Mouse (Mus musculus) limb, embryonic 13.5 days (tissue): ENCODE measurements around the gene Adrm1. TPM values are rescaled to one million over a fixed set of nuclear protein-coding genes. Genes with fewer than 3 reads are reported as not detected.
A peak's percentile ranks its signal among the peaks of the same experiment; 100 is the strongest.
"Not testable (repeated sequence)": the region's sequence is repeated elsewhere in the genome, so short reads cannot be mapped to it uniquely, and the experiment has no call there.

ENCODE experiments used
- ATAC-seq: fragments of 200-750 bp; cut with Nextera tagmentation; 2 replicates; pipeline ENCODE4 v1.8.0; 2017; ENCODE audit warnings: low read depth, moderate number of reproducible peaks, moderate TSS enrichment; ENCODE audit not compliant: low FRiP score
- H3K27ac ChIP-seq: fragments of 300-500 bp; sonication (generic); 2 replicates; pipeline ENCODE4 v1.5.1; 2015; ENCODE audit warnings: inconsistent platforms, mild to moderate bottlenecking, moderate library complexity
- H3K27me3 ChIP-seq: fragments of 300-500 bp; sonication (generic); 2 replicates; pipeline ENCODE4 v1.6.1; 2015; ENCODE audit warnings: mild to moderate bottlenecking, inconsistent platforms
- H3K36me3 ChIP-seq: fragments of 300-500 bp; sonication (generic); 2 replicates; pipeline ENCODE4 v1.6.1; 2015; ENCODE audit warnings: inconsistent platforms, mild to moderate bottlenecking, moderate library complexity
- H3K4me1 ChIP-seq: fragments of 300-500 bp; sonication (generic); 2 replicates; pipeline ENCODE4 v1.6.1; 2015; ENCODE audit warnings: inconsistent platforms
- H3K4me2 ChIP-seq: fragments of 300-500 bp; sonication (generic); replicated peaks from 2 replicates; pipeline ENCODE4 v1.6.1; 2015; ENCODE audit warnings: inconsistent platforms, mild to moderate bottlenecking, moderate library complexity
- H3K4me3 ChIP-seq: fragments of 300-500 bp; sonication (generic); 2 replicates; pipeline ENCODE4 v1.5.1; 2015; ENCODE audit warnings: moderate library complexity, mild to moderate bottlenecking, inconsistent platforms
- H3K9ac ChIP-seq: fragments of 300-500 bp; sonication (generic); 2 replicates; pipeline ENCODE4 v1.6.1; 2015; ENCODE audit warnings: mild to moderate bottlenecking, inconsistent platforms
- H3K9me3 ChIP-seq: fragments of 300-500 bp; sonication (generic); 2 replicates; pipeline ENCODE4 v1.6.1; 2016; ENCODE audit warnings: inconsistent platforms
- WGBS: fragments of 180-500 bp; shearing (Covaris S2); methylation state at CpG from one replicate; pipeline ENCODE4 v1.1.7; 2015; 5-methylcytosine and 5-hydroxymethylcytosine counted together
- polyA plus RNA-seq: library from polyadenylated mRNA; unstranded; fragments of >200 nt; fragmentation: Nextera tagmentation; extraction: Ambion mirVana; gene quantifications from 2 replicates; pipeline ENCODE4 v1.2.1, GENCODE M21; 2015

Adrm1 gene
- polyA plus RNA-seq, 1 experiment from 2014 or later = 196 TPM

GRCm38 (mm10) chr2:180166869-180167268, 4.4 kb upstream of the Adrm1 start:
- Histone ChIP-seq H3K9me3 (no peaks in the 10 kb centered on the region), H3K4me3 (no peak overlapping the region), H3K4me1 (0 out of 2 replicates have a peak, but pooled peaks cover 4% of the 10 kb centered on the region), H3K36me3 (peaks cover 23% of the 10 kb centered on the region), H3K27ac (no peak overlapping the region), H3K4me2 (no peak overlapping the region), H3K27me3 (no peaks in the 10 kb centered on the region), H3K9ac (no peak overlapping the region)
- 80% methylated on average over 2 of the region's 2 CpGs for WGBS
- no peak for ATAC-seq

GRCm38 (mm10) chr2:180170151-180170805, 1.0 kb upstream of the Adrm1 start:
- peak overlapping the region; percentile 71 for H3K4me2 ChIP-seq
- H3K27ac ChIP-seq = no peak overlapping the region
- H3K9ac ChIP-seq = peak overlapping the region; percentile 62; the same call in 1 of the 2 replicates
- H3K9me3 ChIP-seq = no peaks in the 10 kb centered on the region
- H3K4me1 ChIP-seq = peaks cover 20% of the 10 kb centered on the region
- no peaks in the 10 kb centered on the region for H3K27me3 ChIP-seq
- no peak for ATAC-seq
- H3K4me3 ChIP-seq = peak overlapping the region; percentile 98
- 85% methylated on average over 11 of the region's 11 CpGs for WGBS
- peaks cover 23% of the 10 kb centered on the region for H3K36me3 ChIP-seq

GRCm38 (mm10) chr2:180171522-180172070, 311 bp downstream of the Adrm1 start:
- H3K4me3 ChIP-seq = peak overlapping the region; percentile 98
- peak overlapping the region; percentile 99 for H3K4me2 ChIP-seq
- no peaks in the 10 kb centered on the region for H3K27me3 ChIP-seq
- peaks cover 36% of the 10 kb centered on the region for H3K36me3 ChIP-seq
- under 1% methylated on average over 74 of the region's 80 CpGs for WGBS
- ATAC-seq = peak; percentile 68
- H3K27ac ChIP-seq = peak overlapping the region; percentile 85
- peak overlapping the region; percentile 97 for H3K9ac ChIP-seq
- H3K9me3 ChIP-seq = no peaks in the 10 kb centered on the region
- peaks cover 20% of the 10 kb centered on the region for H3K4me1 ChIP-seq

- Histone ChIP-seq H3K27me3 (no peaks in the 10 kb centered on the region), H3K9ac (peak overlapping the region; percentile 97), H3K9me3 (no peaks in the 10 kb centered on the region), H3K27ac (no peak overlapping the region), H3K4me3 (peak overlapping the region; percentile 98), H3K4me2 (peak overlapping the region; percentile 99), H3K36me3 (peaks cover 42% of the 10 kb centered on the region), H3K4me1 (peaks cover 20% of the 10 kb centered on the region)
- ATAC-seq = no peak
- 5% methylated on average over 9 of the region's 9 CpGs for WGBS
Observed at GRCm38 (mm10) chr2:180172152-180172551, 867 bp downstream of the Adrm1 start.

GRCm38 (mm10) chr2:180173163-180173562, 1.9 kb downstream of the Adrm1 start:
- no peak overlapping the region for H3K27ac ChIP-seq
- H3K9me3 ChIP-seq = no peaks in the 10 kb centered on the region
- H3K36me3 ChIP-seq = peaks cover 52% of the 10 kb centered on the region
- no peaks in the 10 kb centered on the region for H3K27me3 ChIP-seq
- H3K4me2 ChIP-seq = peak overlapping the region; percentile 99
- no peak overlapping the region; the same call in 1 of the 2 replicates for H3K9ac ChIP-seq
- WGBS = 79% methylated on average over 4 of the region's 4 CpGs
- no peak for ATAC-seq
- H3K4me1 ChIP-seq = peaks cover 20% of the 10 kb centered on the region
- H3K4me3 ChIP-seq = peak overlapping the region; percentile 98

- not testable (repeated sequence) for H3K9ac ChIP-seq, H3K27ac ChIP-seq, H3K9me3 ChIP-seq, ATAC-seq, H3K4me3 ChIP-seq, H3K27me3 ChIP-seq
- H3K4me2 ChIP-seq = peak overlapping the region; percentile 99
- peaks cover 20% of the 10 kb centered on the region for H3K4me1 ChIP-seq
- 91% methylated on average over 8 of the region's 8 CpGs for WGBS
- H3K36me3 ChIP-seq = peaks cover 58% of the 10 kb centered on the region
Observed at GRCm38 (mm10) chr2:180173711-180174110, 2.4 kb downstream of the Adrm1 start.

GRCm38 (mm10) chr2:180174121-180174520, 2.8 kb downstream of the Adrm1 start:
- Histone ChIP-seq H3K27ac (no peak overlapping the region), H3K27me3 (no peaks in the 10 kb centered on the region), H3K9ac (no peak overlapping the region; the same call in 1 of the 2 replicates), H3K4me1 (peaks cover 20% of the 10 kb centered on the region), H3K36me3 (peaks cover 62% of the 10 kb centered on the region), H3K9me3 (no peaks in the 10 kb centered on the region), H3K4me3 (no peak overlapping the region), H3K4me2 (no peak overlapping the region)
- ATAC-seq = no peak
- 90% methylated on average over 5 of the region's 5 CpGs for WGBS

GRCm38 (mm10) chr2:180175725-180176124, 4.4 kb downstream of the Adrm1 start:
- Histone ChIP-seq H3K4me1 (peaks cover 19% of the 10 kb centered on the region), H3K4me3 (no peak overlapping the region), H3K27me3 (no peaks in the 10 kb centered on the region), H3K27ac (no peak overlapping the region), H3K4me2 (no peak overlapping the region), H3K36me3 (peaks cover 71% of the 10 kb centered on the region), H3K9me3 (no peaks in the 10 kb centered on the region), H3K9ac (no peak overlapping the region)
- ATAC-seq = no peak
- 91% methylated on average over 7 of the region's 7 CpGs for WGBS

- Histone ChIP-seq H3K4me1 (no peaks in the 10 kb centered on the region), H3K9ac (no peak overlapping the region), H3K36me3 (peaks cover 37% of the 10 kb centered on the region), H3K4me2 (no peak overlapping the region), H3K27me3 (no peaks in the 10 kb centered on the region), H3K4me3 (no peak overlapping the region), H3K9me3 (no peaks in the 10 kb centered on the region), H3K27ac (no peak overlapping the region)
- WGBS = 89% methylated on average over 9 of the region's 9 CpGs
- ATAC-seq = no peak
Observed at GRCm38 (mm10) chr2:180181542-180181941, 10.3 kb downstream of the Adrm1 start.

GRCm38 (mm10) chr2:180184011-180184751, 12.9 kb downstream of the Adrm1 start:
- Histone ChIP-seq H3K4me1 (no peaks in the 10 kb centered on the region), H3K4me3 (no peak overlapping the region), H3K27me3 (no peaks in the 10 kb centered on the region), H3K27ac (no peak overlapping the region), H3K9ac (no peak overlapping the region), H3K36me3 (peaks cover 10% of the 10 kb centered on the region; the same call in 1 of the 2 replicates), H3K4me2 (no peak overlapping the region), H3K9me3 (no peaks in the 10 kb centered on the region)
- 83% methylated on average over 24 of the region's 24 CpGs for WGBS
- ATAC-seq = no peak

- Histone ChIP-seq H3K4me3 (no peak overlapping the region), H3K9me3 (no peaks in the 10 kb centered on the region), H3K4me1 (no peaks in the 10 kb centered on the region), H3K36me3 (peaks cover 5% of the 10 kb centered on the region; the same call in 1 of the 2 replicates), H3K4me2 (no peak overlapping the region), H3K27me3 (no peaks in the 10 kb centered on the region), H3K9ac (no peak overlapping the region), H3K27ac (no peak overlapping the region)
- ATAC-seq = no peak
- WGBS = 83% methylated on average over 6 of the region's 6 CpGs
Observed at GRCm38 (mm10) chr2:180184752-180185109, 13.4 kb downstream of the Adrm1 start.

- Histone ChIP-seq H3K4me1 (no peaks in the 10 kb centered on the region), H3K4me3 (no peak overlapping the region), H3K27me3 (no peaks in the 10 kb centered on the region), H3K27ac (no peak overlapping the region), H3K9me3 (no peaks in the 10 kb centered on the region), H3K9ac (no peak overlapping the region), H3K36me3 (peaks cover 2% of the 10 kb centered on the region), H3K4me2 (no peak overlapping the region)
- no peak for ATAC-seq
- 89% methylated on average over 14 of the region's 14 CpGs for WGBS
Observed at GRCm38 (mm10) chr2:180185686-180186085, 14.4 kb downstream of the Adrm1 start.
